9 mouse cellular contexts compared by ENCODE assay signal in genomic region chr5:131083072-131083657, GRCm38 (mm10).
A peak's percentile ranks its signal among the peaks of the same experiment; 100 is the strongest.
DNase-seq lines count a peak whose midpoint lies in the region; ATAC-seq lines count a peak whose summit lies in the region.
"Had no signal": no experiment of that assay in that cellular context is flagged by ENCODE, and none has a peak within 500 bp of the region (broad histone marks: within the 10 kb centered on the region; RNA-seq: fewer than 3 reads in every experiment).

No protein-coding gene starts in this region.

- H3K4me2 ChIP-seq in forebrain, embryonic 11.5 days (ENCODE audit: low read depth, low read length, severe bottlenecking) = no peak overlapping the region
- peak overlapping the region; percentile 10; the same call in 1 of the 2 replicates for H3K4me2 ChIP-seq in embryonic facial prominence, embryonic 15.5 days (replicated peaks)
- H3K4me2 ChIP-seq in limb, embryonic 15.5 days = no peak overlapping the region

- 0 out of 2 replicates have a peak overlapping the region, but pooled peaks have one; percentile 11 for H3K27ac ChIP-seq in forebrain, embryonic 10.5 days
- H3K27ac ChIP-seq in forebrain, embryonic 11.5 days (ENCODE audit: low read depth, low read length) = no peak overlapping the region
- H3K27ac ChIP-seq in embryonic facial prominence, embryonic 15.5 days (replicated peaks) = no peak overlapping the region; the same call in 1 of the 2 replicates
- H3K27ac ChIP-seq in limb, embryonic 15.5 days = no peak overlapping the region

- H3K9me3 ChIP-seq in forebrain, embryonic 10.5 days = no peaks in the 10 kb centered on the region
- no peaks in the 10 kb centered on the region for H3K9me3 ChIP-seq in forebrain, embryonic 11.5 days (ENCODE audit: control insufficient read depth, low read length)
- H3K9me3 ChIP-seq in embryonic facial prominence, embryonic 15.5 days (replicated peaks) = no peaks in the 10 kb centered on the region
- no peaks in the 10 kb centered on the region for H3K9me3 ChIP-seq in limb, embryonic 15.5 days

- H3K27me3 ChIP-seq in forebrain, embryonic 10.5 days (ENCODE audit: poor library complexity, severe bottlenecking) = no peaks in the 10 kb centered on the region
- no peaks in the 10 kb centered on the region for H3K27me3 ChIP-seq in forebrain, embryonic 11.5 days (ENCODE audit: control insufficient read depth, insufficient read depth, low read length)
- H3K27me3 ChIP-seq in embryonic facial prominence, embryonic 15.5 days = no peaks in the 10 kb centered on the region
- H3K27me3 ChIP-seq in limb, embryonic 15.5 days = no peaks in the 10 kb centered on the region

- H3K4me3 ChIP-seq in forebrain, embryonic 10.5 days = no peak overlapping the region
- H3K4me3 ChIP-seq in forebrain, embryonic 11.5 days (ENCODE audit: low read depth, low read length) = no peak overlapping the region
- H3K4me3 ChIP-seq in embryonic facial prominence, embryonic 15.5 days (replicated peaks) = no peak overlapping the region
- H3K4me3 ChIP-seq in limb, embryonic 15.5 days = no peak overlapping the region

- H3K36me3 ChIP-seq in forebrain, embryonic 10.5 days (replicated peaks) = no peaks in the 10 kb centered on the region
- no peaks in the 10 kb centered on the region for H3K36me3 ChIP-seq in forebrain, embryonic 11.5 days (ENCODE audit: control insufficient read depth, insufficient read depth, low read length)
- no peaks in the 10 kb centered on the region for H3K36me3 ChIP-seq in embryonic facial prominence, embryonic 15.5 days
- no peaks in the 10 kb centered on the region for H3K36me3 ChIP-seq in limb, embryonic 15.5 days

- WGBS in forebrain, embryonic 10.5 days = 60% methylated on average over 14 of the region's 14 CpGs
- WGBS in forebrain, embryonic 11.5 days = 57% methylated on average over 14 of the region's 14 CpGs
- 31% methylated on average over 14 of the region's 14 CpGs for WGBS in embryonic facial prominence, embryonic 15.5 days
- WGBS in limb, embryonic 15.5 days = 22% methylated on average over 14 of the region's 14 CpGs

- no peak for DNase-seq in forebrain, embryonic 10.5 days (ENCODE audit: extremely low spot score, low spot score)
- DNase-seq in forebrain, embryonic 11.5 days (ENCODE audit: low spot score) = no peak
- DNase-seq in Muller cell, postnatal 12 days (ENCODE audit: inconsistent ontology term) = peak; percentile 39
- no peak for DNase-seq in urinary bladder, adult 2 months (ENCODE audit: low spot score)
- DNase-seq in c-Kit-positive CD71-positive TER-119-positive erythroid progenitor cells, embryonic 14.5 days (ENCODE audit: low spot score) = no peak
- no peak for DNase-seq in ovary, adult 18-20 months (ENCODE audit: low spot score)
- DNase-seq: heart, postnatal 14 days had no signal

- no peak overlapping the region for H3K9ac ChIP-seq in forebrain, embryonic 11.5 days (ENCODE audit: low read length)
- H3K9ac ChIP-seq in embryonic facial prominence, embryonic 15.5 days = no peak overlapping the region
- H3K9ac ChIP-seq in limb, embryonic 15.5 days = no peak overlapping the region

- peaks cover 12% of the 10 kb centered on the region for H3K4me1 ChIP-seq in forebrain, embryonic 10.5 days
- H3K4me1 ChIP-seq in forebrain, embryonic 11.5 days (replicated peaks; ENCODE audit: control insufficient read depth, insufficient read depth, low read length) = no peaks in the 10 kb centered on the region
- 0 out of 2 replicates have a peak, but pooled peaks cover 4% of the 10 kb centered on the region for H3K4me1 ChIP-seq in embryonic facial prominence, embryonic 15.5 days
- peaks cover 7% of the 10 kb centered on the region; the same call in 1 of the 2 replicates for H3K4me1 ChIP-seq in limb, embryonic 15.5 days

- ATAC-seq in forebrain, embryonic 11.5 days (replicated peaks; ENCODE audit: low FRiP score) = no peak
- ATAC-seq in embryonic facial prominence, embryonic 15.5 days (ENCODE audit: insufficient number of reproducible peaks, low FRiP score, low TSS enrichment, low read depth) = 0 out of 2 replicates have a peak, but pooled peaks have one; percentile 55
- ATAC-seq in limb, embryonic 15.5 days (ENCODE audit: insufficient number of reproducible peaks, low FRiP score, low TSS enrichment, low read depth) = peak; percentile 76
